Mouse (Mus musculus) bone marrow macrophage, adult 2 months (primary cell): ENCODE data around the gene Gm45015. TPM values are rescaled to one million over a fixed set of nuclear protein-coding genes. Genes with fewer than 3 reads are reported as not detected.

Experiments
- H3K27ac ChIP-seq: 2 replicates; pipeline ENCODE4 v1.5.1; 2012; ENCODE audit warnings: low read depth, low read length; ENCODE audit not compliant: insufficient read depth
- H3K4me1 ChIP-seq: 2 replicates; pipeline ENCODE4 v1.6.1; 2012; ENCODE audit warnings: low read length; ENCODE audit not compliant: control insufficient read depth, insufficient read depth
- H3K4me3 ChIP-seq: 2 replicates; pipeline ENCODE4 v1.5.1; 2012; ENCODE audit warnings: mild to moderate bottlenecking, low read length, moderate library complexity; ENCODE audit not compliant: insufficient read depth
- CTCF ChIP-seq: IDR thresholded peaks from 2 replicates; pipeline ENCODE4 v1.5.1; 2012; ENCODE audit warnings: low read depth, mild to moderate bottlenecking, low read length, moderate library complexity
- POLR2A ChIP-seq: IDR thresholded peaks from 2 replicates; pipeline ENCODE4 v1.6.1; 2012; ENCODE audit warnings: mild to moderate bottlenecking, low read depth, low read length, borderline replicate concordance
- polyA plus RNA-seq: library from polyadenylated mRNA; stranded (reverse); fragments of >200 nt; gene quantifications from 2 replicates; pipeline ENCODE4 v1.2.4, GENCODE M21; 2012; ENCODE audit not compliant: missing spikeins, insufficient read depth, insufficient read length

Gene Gm45015
- polyA plus RNA-seq, result not detected in 2 replicates

DNA sequence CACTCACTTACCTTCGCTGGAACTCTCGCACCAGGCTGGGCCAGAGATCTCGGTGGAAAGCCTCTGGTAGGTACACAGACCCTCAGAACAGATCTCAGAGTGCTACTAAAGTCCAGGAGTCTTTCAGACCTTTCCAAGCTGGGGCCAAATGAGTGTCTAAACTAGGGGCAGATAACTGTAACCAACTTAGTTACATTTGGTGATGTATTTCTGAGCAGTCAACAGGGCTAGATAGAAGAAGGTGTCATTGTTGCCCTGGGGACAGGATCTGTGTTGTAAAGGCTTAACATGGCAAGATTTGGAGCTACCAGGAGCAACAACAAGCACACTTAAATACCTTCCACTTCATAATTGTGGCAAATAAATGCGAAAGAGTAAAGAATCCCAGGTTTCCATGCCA is at the start of gene Gm45015:
TSS of gene Gm45015 (minus strand) at position 101 of the 400 bp plus-strand sequence.
- Histone ChIP-seq H3K27ac (no peak within 1 kb of the TSS), H3K4me3 (no peak within 1 kb of the TSS), H3K4me1 (no peaks in the 10 kb centered on the region)
- no peak for TF ChIP-seq POLR2A
- no peak for TF ChIP-seq CTCF

DNA sequence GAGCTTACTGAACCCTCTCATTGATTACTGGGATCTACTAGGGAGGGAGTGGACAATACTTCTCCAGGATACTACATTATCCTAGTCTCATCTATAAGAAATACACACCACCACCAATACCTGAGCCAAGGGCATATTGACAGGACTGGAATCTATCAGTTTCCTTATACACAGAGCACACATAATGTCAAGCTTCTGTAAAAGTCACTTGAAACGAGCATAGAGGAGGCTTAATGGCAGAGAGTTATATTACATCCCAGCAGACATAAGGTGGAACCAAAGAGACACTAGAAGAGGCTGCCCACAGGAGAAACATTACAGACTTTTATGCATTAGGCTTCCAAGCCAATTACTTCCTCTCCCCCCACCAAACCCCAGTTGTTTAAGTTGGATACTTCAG is 48.3 kb upstream of the Gm45015 start:
- Histone ChIP-seq H3K27ac (no peak overlapping the region), H3K4me3 (no peak overlapping the region), H3K4me1 (no peaks in the 10 kb centered on the region)
- no peak for TF ChIP-seq POLR2A
- TF ChIP-seq CTCF, result no peak

DNA sequence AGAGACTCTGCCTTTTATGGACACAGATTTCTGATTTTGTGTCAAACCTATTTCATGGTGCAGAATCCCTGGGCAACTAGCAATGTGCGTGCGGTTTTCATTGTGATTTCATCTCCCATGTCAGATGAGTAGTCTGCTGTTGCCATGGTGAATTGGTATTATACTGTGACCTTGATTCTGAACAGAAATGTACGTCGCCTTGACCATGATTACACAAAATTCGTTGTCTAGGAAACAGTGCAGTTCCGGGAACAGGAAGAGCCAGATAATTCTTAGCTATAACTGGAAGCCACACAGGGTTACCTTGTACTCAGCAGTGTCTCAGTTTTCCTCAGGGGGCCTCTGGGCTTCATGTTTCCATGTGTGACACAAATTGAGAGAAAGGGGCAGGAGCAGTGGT is 47.8 kb upstream of the Gm45015 start:
- Histone ChIP-seq H3K4me3 (no peak overlapping the region), H3K27ac (no peak overlapping the region), H3K4me1 (no peaks in the 10 kb centered on the region)
- no peak for TF ChIP-seq POLR2A
- no peak for TF ChIP-seq CTCF

DNA sequence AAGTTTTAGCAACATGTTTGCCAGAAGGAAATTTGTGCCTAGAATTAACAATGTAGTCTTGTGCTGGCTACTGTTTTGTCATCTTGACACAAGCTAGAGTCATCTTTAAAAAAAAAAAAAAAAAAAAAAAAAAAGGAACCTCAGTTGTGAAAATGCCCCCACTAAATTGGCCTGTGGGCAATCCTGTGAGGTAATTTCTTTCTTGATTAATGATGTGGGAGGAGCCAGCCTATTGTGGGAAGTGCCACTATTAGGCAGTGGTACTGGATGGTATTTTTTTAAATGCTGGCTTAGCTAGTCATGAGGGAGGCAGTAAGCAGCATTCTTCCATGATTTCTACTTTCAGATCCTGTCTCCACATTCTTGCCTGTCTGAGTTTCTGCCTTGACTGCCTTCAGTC is 26.7 kb upstream of the Gm45015 start:
- peaks cover 20% of the 10 kb centered on the region for H3K4me1 ChIP-seq
- TF ChIP-seq POLR2A, result no peak
- TF ChIP-seq CTCF, result no peak

DNA sequence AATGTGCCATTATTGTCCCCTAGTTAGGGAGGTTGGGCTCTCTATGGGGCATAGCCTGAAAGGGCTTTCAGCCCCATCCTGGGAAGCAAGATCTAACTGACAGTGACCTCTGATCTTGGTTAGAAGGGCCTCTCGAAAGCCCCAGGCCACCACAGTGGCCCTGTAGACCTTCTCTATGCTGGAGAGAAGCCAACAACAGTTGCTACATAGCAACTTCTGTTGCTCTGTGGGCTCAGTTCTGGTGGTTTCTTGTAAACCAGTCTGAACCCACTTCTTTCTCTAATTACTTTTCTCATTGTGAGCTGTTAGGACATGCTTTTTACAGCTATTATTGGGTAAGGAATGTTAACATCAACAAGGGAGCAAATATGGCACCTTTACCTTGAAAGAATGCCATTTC is 20.1 kb upstream of the Gm45015 start:
- peak overlapping the region; percentile 23 for H3K27ac ChIP-seq

More for the DNA sequence above, 26.7 kb upstream of the Gm45015 start:
- no peak overlapping the region for H3K4me3 ChIP-seq
- no peak overlapping the region for H3K27ac ChIP-seq

DNA sequence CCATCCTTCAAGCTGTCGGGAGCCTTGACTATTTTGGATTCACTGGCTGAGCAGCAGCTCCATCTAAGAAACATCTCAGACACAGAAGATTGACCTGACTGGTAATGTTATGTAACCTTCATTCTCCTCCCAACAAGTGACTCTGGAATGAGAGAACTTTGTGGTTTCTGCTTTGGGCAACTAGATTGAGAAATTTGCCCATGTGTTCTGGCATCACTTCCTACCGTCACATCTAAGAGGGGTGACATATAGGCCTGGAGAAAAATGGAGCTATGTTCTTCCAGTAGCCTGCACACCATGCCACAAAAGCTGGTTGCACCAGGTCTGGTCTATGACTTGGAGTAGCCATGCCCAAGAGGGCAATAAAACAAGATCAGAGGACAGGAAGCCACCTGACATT is 19.5 kb upstream of the Gm45015 start:
- peaks cover 39% of the 10 kb centered on the region for H3K4me1 ChIP-seq
- H3K27ac ChIP-seq, result peak overlapping the region; percentile 53
- no peak overlapping the region for H3K4me3 ChIP-seq
- TF ChIP-seq CTCF (no peak), POLR2A (no peak)

More for the DNA sequence above, 20.1 kb upstream of the Gm45015 start:
- TF ChIP-seq POLR2A (no peak), CTCF (no peak)
- peaks cover 39% of the 10 kb centered on the region for H3K4me1 ChIP-seq
- H3K4me3 ChIP-seq, result no peak overlapping the region

DNA sequence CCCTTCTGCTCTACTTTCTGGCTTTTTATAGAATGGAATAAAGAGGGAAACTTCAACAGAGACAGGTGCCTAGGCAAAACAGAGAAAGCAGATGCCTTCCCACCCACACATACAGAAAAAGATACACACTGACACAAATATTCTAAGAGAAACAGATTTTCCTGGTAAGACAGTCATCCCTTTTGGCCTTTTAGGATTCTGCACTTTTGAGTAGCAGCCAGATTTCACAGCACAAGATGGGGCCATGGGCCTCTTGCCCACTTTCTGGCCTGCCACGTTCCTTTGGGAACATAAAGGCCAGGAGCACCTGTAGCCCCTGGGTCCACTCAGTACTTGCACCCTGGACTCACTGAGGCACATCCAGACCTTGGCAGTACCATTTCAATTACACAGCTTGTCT is 7.7 kb upstream of the Gm45015 start:
- Histone ChIP-seq H3K27ac (no peak overlapping the region), H3K4me3 (no peak overlapping the region), H3K4me1 (peaks cover 6% of the 10 kb centered on the region; the same call in 1 of the 2 replicates)
- TF ChIP-seq CTCF (no peak), POLR2A (no peak)

DNA sequence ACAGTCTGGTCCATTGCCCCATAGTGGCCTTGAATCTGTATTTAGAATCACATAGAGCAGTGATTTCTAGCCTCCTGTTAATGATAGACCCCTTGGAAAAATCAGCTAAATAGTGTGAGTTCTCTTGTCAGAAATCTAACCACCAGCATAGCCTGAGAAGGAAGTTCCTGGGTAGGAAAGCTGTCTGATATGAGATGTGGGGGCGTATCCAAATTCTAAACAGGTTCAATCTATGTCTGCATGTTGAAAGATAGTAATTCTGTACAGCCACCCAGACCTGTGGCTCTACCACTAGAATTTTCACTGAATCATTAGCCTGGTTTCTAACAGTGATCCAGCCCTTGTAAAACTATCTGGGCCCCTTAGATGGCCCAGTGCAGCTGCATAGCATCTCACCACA is 7.2 kb upstream of the Gm45015 start:
- Histone ChIP-seq H3K27ac (no peak overlapping the region), H3K4me3 (no peak overlapping the region), H3K4me1 (peaks cover 6% of the 10 kb centered on the region; the same call in 1 of the 2 replicates)
- TF ChIP-seq POLR2A (no peak), CTCF (no peak)

DNA sequence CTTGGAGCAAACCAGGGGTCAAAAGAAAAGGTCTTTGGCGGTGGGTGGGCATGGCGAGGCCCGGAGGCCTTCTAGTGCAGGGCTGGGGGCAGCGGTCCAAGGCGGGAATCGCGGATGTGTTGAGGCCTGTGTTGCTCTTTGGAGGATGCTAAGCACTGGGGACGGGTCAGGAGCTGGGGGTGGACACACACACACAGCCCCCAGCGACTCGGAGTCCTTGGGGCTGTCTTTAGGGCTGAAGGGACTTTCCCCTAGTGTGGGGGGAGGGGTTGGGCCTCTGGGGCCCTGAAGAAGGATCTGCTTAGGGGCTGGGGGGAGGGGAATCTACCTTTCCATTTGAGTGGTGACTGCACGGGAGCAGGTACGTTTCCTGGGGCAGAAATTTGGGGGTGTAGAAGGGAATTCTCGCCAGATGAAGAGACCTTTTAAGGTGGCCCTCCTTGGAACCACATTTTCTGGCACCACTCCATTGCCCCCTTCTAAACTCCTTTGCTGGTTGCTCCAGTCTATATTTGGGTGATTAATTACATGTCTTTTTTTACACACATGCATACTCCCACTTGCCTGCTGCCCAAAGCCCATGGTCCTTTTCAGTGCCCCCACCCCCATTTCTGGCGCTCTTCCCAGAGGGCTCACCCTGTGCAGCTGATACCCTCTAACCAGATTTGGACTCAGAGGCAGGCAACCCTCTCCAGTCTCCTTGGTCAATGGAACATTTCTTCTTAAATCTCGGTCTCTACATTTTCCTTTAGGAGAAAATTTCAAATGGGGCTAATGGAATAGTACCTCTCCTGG is 6.5 kb upstream of the Gm45015 start:
- peaks cover 6% of the 10 kb centered on the region; the same call in 1 of the 2 replicates for H3K4me1 ChIP-seq
- TF ChIP-seq CTCF (no peak), POLR2A (no peak)
- H3K27ac ChIP-seq, result peak overlapping the region; percentile 53
- peak overlapping the region; percentile 99 for H3K4me3 ChIP-seq

DNA sequence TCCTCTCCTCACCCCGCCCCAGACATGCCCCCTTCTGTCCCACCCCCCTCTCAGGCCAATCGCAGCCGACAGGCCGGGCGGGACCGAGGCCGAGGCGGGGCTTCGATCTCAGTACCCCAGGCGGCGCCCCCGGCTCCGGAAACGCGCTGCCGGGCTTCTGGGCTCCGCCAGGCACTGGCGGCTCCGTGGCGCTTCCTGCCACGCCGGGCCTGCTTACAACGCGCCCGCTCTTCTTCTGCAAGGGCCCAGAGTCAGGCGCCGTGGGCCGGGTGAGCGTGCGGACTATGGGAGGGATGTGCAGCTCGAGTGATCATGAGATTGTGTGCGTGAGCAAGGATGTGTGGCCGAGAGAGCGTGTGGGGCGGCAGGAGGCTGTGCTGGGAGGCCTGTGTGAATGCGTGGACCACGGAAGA is 5.8 kb upstream of the Gm45015 start, which contains the start of gene Zfp275:
TSS of gene Zfp275 (plus strand) at position 139 of the 413 bp plus-strand sequence.
- TF ChIP-seq CTCF (no peak), POLR2A (no peak)
- H3K4me3 ChIP-seq, result peak within 1 kb of the TSS; percentile 99
- H3K27ac ChIP-seq, result peak within 1 kb of the TSS; percentile 53
- peaks cover 6% of the 10 kb centered on the region; the same call in 1 of the 2 replicates for H3K4me1 ChIP-seq
